Mouse (Mus musculus) gastrocnemius, postnatal 10 days (tissue): ENCODE results near the gene Dnm3. TPM values are rescaled to one million over a fixed set of nuclear protein-coding genes. Genes with fewer than 3 reads are reported as not detected.

ENCODE experiments used
- DNase-seq: peaks from one replicate; pipeline ENCODE4 v3.0.0; 2021; ENCODE audit warnings: mixed read lengths
- long read RNA-seq, 2 experiments: library from polyadenylated mRNA; stranded (forward); transcript quantifications; one replicate each; pipeline ENCODE4 v2.0.0; 2021
- total RNA-seq, 2 experiments: library from RNA; stranded (reverse); gene quantifications; 2 replicates each; pipeline ENCODE4 v1.2.3; 2021

Dnm3 gene
- total RNA-seq, result 1 to 10 TPM; 6.3 to 8.6 TPM
- long read RNA-seq, experiment 1, partial matches to known transcripts, result 0 of 7 reads
- long read RNA-seq, experiment 1, other reads (novel, unspliced or antisense), result 7 of 7 reads
- long read RNA-seq, experiment 2, partial matches to known transcripts, result 1 of 4 reads
- long read RNA-seq, experiment 2, other reads (novel, unspliced or antisense), result 3 of 4 reads

DNA sequence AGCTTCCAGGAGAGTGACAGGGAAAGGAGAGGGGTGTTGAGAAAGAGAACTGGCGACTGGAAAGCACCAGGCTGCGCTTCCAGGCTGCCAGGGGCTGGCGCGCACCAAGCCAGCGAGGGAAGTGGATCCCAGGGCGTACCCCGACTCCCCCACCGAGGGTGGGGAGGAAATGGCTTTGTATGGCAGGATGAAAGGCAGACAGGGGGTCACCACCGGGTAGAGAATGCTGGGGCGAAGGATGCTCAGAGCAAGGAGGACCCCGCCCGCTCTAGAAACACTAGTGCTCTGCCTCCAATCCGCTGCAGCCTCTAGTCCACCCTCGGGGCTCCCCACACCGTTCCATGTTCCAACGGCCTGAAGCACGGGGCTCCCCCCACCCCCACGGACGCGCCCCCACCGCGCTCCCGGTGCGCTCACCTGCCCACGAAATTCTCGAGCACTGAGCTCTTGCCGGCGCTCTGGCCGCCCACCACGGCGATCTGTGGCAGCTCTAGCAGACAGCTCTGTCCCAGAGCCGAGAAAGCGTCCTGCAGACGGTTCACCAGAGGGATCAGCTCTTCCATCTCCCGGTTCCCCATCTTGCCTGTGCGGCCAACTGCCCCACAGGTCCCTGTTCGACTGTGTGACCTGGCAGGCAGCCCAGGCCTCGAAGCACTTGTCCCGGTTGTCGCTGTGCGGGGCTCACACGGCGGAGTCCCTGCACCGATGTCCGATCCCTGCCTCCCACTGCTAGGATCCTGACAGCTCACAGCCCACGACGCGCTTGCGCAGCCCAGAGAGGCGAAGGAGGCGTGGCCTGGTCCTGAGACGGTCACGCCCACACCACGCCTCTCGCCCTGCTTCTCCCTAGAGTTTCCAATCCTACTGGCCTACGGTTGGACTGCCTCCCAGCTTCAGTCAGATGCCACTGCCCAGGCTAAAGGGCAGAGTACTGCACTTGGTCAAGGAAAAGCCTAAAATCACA lies at the start of gene Dnm3:
Dnm3 (minus strand) TSS at position 789 of the 964 bp plus-strand sequence.
- DNase-seq, result peak; percentile 84

DNA sequence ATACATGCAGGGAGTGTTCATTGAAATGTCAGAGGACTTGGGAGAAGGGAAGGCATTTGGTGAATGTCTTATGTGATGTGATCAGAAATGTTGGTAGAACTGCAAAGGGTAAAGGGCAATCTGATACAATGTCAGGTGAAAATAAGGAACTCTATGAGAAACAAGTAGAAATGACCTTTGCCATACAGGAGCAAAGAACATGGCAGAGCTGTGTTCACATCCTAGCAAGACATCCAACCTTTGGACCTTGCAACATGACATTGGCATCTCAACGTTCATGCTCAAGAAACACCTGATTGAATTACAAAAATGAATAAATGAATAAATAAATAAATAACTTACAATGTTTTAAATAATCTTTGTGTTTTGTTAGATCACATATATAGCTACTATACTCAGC lies 37.3 kb upstream of the Dnm3 start:
- DNase-seq, result no peak

DNA sequence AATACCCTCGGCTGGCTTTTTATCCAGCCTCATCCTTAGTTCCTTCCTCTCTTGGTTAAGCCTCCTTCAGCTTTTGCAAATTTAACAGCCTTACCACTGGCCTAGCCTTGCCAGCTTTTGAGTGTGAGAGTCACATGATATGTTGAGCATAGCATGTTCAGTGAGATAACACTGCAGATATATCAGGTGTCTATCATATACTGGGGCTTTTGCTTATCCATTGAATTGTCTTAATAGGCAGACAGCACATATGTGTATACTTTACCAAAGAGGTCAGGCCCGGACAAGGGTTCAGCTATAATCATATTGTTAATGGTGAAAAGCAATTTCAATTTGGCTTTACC lies 32.2 kb upstream of the Dnm3 start:
- DNase-seq, result no peak

DNA sequence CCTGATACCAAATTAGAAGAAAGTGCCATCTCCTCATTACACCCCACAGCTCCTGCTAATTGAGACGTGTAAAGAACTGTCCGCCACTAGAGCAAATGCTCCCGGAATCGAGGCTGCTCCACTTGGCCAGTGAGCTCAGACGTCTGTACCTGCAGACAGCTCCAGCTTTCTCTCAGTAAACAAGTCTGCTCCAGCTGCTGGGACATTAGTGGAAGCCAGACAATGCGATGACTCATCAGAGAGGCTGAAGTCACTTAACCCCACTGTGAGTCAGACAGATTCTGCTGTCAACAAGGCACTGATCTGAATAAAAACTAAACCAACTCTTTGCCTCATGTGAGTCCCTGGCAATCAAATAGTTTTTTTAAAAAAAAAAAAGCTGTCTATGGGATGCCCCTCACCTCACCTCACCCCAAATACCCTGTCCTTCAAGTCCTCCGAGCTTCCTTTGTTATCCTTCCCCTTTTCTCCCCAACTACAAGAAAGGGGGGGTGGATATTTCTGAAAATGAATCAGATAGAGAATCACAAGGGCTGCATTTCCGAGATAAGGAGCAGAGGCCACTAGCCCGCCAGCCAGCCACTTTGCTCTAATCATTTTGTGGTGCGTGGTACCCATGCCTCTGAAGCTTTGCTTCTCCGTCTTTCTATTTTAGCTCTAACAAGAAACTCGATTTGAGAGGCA lies 31.6 kb upstream of the Dnm3 start:
- DNase-seq, result peak; percentile 23

DNA sequence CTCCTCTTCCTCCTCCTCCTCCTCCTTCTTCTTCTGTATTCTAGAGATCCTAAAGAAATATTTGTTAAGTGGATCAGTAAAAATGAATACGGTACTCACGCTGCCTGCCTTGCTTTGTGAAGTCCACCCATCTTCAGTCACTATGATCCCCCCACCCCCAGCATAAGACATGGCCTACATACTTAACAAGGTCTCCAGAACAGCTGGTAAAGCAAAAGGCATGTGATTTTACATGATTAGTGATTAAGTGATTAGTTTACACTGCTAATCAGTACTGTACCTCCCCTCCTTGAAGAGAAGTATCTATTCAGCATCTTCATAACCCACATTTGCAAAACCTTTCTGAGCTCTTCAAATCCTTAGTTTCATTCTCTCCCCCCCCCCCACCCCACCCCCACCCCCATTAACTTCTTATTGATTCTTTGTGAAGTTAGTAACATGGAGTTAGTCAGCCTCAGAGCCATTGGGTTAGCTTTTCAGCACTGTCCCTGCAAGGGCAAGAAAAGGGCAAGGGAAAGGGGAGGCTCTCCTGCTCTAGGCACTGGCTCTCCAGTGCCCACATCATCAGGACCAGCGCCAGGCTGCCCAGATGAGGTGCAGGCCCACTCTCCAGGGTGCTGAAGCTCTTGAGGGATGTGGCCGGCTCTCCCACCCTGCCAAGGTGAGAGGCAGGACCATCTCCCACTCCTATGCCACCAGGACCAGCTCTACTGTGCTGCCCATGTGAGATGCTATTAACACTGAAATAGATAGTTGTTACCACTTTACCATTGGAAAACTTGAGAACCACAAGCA lies 30.6 kb upstream of the Dnm3 start:
- no peak for DNase-seq

DNA sequence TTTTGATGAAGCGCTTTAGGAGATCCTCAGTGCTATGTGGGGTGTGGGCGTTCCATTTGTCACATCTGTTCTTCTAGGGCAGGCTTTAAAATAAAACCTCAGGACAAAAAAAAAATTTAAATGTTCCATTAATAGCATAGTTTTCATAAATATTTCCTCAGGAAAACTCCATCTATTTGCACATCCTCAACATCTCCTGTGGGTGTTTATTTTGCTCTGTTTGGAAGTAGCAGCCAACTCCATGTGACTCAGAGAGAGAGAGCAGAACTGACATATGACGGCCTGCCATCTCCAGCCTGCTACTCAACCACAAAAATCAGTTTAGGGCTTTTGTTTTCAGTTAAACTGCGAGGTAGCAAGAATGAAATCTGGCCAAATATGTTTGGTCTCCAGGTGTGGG lies 28.7 kb upstream of the Dnm3 start:
- DNase-seq, result no peak

DNA sequence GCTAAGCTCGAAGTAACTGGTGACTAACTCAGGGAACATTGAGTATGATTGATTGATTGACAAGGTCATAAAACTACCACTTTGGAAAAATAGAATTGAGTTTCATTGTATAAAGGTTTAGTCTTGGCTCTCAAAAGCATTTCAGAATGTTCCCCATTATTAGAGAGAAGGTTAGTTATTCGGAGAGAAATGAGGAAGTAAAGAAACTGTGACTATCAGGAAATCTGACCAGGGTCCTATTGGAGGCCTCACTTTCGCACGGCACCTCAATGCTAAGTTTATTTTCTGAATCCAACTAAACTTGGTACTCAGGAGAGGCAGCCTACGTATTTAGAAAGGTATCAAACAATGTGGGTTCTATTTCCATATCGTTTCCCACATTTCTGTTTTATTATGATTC lies 27.8 kb upstream of the Dnm3 start:
- no peak for DNase-seq

DNA sequence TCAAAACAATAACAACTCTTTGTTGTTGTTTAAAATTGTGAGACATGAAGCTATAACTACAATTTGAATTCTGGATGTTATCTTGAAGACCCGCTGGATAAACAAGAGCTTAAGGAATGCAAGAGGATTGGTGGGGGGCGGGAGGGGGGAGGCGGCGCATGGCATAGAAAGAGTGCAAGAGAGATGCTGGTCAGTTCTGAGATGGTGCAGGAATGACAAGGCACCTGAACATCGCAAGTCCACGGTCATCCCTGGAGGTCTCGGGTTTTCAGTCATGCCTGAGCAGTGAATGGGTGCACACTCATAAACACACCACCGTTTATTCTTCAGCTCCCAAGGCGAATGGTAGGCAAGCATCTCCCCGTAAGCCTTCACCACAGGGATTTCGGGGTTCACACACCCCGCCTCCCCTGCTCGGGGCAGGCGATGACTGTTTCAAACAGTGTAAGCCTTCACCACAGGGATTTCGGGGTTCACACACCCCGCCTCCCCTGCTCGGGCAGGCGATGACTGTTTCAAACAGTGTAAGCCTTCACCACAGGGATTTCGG lies 1.2 kb downstream of the Dnm3 start:
- no peak for DNase-seq

DNA sequence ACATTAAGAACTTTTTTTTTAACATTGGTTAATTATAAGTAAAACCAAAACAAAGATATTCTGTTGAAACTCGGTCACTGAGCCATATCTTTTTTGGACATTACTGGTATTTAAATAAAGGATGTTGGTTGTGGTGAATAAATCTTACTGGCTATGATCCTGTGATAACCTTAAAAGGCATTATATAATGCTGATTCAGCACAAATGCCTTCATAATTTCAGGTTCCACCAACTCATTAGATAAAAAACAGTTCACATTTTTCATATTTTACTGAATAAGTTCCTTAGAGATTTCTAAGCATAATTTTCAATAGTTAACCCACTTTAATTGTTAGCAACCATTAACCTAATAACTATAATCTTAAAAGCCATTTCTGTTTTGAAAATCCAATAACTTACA lies 4.9 kb downstream of the Dnm3 start:
- DNase-seq, result no peak

DNA sequence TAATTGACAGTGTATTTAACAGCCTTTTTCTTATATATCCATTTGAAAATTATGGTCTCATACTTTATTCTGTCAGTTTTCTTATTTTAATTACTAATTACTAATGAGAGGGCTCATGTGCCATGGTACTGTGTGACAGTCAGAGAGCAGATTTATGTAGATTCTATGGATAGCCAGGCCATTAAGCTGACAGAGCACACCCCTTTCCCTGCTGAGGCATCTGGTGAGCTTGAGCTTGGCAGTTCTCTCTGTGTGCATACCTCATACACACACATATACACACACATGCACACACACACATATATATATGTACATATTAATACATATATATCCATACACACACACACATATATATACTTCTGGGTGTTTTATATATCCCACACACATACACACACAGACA lies 6.7 kb downstream of the Dnm3 start:
- no peak for DNase-seq

DNA sequence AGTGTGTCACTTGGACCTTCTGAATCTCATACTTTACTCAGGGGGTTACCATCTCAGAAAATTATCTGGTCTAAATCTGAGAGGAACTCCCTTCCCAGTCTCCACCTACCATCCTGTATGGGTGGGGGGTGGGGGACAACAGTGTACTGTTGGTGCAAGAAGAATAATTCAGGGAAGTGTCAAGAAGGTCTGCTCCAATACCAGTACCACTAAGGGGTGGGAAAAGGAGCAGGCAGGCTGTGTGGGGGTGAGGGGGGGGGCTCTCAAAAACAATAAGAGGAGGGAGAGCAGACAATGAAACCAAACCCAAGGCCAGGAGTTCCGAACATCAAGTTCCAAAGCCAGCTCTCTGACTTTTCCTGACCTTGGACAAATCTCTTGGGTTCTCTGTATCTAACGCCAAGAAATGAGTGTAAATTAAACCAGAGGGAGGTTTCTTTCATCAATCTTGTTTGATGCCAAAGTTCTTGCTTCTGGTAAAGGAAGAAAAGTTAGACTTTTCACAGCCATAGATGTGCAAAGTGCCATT lies 8.0 kb downstream of the Dnm3 start:
- DNase-seq, result no peak

DNA sequence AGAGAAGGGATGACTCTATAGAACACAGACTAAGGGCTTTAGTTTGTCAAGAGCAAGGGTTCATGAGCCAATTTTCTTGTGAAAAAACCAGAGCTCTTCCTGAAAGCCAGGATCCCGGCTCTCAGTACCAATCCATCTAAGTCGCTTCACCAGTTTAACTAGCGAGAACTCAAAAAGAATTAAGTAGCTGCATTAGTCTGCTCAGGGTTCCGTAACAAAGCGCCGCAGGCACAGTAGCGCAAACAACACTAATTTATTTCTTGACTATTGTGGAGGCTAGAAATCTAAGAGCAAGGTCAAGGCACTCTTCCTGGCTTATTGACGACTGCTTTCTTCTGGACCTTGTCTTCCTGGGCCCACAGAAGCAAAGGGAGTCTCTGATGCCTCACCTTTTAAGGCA lies 14.2 kb downstream of the Dnm3 start:
- DNase-seq, result no peak

DNA sequence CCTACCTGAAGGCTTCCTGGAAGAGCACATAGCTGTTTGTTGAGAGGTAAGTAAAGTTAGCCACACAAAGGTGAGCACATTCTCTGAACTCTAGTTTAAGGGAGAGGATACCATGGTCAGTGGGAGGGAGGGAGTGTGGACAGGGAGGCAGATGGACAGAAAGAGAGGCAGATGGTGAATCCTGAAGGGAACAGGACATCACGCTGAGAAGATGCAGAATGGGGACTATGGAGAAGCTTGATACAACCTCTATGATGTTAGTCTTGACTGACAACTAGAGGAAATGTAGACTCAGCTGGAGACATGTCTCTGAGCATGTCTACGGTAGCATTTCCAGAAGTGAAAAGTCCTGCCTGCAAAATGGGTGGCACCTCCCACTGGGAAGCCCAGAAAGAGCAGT lies 19.1 kb downstream of the Dnm3 start:
- no peak for DNase-seq

DNA sequence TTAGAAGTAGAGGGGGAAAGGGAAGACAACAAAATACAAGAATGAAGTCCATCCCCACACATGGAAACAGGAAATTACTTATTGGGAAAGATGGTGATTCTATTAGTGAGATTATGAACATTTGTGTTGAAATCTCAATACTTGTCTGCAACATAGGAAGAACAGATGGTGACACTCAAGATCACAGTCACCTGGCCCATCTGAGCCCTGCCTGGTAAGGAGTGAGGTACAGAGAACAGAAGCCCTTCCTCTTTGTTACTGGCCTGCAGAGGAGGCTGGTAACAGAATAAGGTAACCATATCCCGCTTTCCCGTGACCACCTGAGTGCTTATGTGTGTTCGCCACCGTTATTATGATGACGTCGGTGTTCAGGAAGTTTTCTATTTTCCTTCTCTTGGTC lies 21.0 kb downstream of the Dnm3 start:
- no peak for DNase-seq

DNA sequence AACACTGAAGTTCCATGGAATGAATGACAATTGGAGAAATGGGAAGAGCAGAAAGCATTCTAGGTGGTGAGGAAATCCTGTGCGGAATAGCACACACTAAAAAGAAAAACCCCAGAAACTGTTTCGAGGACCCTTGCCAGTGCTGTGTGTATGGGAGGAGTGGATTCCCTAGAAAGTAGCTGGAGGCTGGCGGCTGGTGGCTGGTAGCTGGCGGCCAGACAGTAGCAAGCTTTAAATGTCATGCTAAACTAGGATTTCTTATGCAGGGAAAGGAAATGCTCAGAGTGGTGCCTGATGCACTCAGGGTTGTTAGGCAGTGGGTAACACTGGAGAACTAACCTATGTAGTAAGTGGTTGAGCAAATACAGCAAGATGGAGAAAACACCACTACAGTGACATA lies 21.4 kb downstream of the Dnm3 start:
- no peak for DNase-seq

DNA sequence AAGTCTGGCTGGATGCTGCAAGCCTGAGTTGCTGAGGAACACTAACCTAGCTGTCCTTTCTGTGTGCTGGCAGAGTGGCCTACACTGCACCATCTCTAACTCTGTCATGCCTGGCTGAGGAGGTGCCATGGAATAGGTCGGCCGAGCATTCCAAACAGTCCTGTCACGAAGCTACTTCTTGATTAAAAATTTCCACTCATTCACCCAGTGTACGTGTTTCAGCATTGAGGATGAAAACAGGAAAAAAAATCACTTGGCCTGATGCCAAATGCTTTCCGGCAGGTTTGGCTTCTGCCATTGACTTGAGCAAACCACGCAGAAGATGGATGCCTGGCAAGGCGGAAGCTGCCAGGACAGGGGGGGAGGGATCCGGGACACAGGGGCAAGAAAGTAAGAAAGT lies 24.3 kb downstream of the Dnm3 start:
- no peak for DNase-seq

DNA sequence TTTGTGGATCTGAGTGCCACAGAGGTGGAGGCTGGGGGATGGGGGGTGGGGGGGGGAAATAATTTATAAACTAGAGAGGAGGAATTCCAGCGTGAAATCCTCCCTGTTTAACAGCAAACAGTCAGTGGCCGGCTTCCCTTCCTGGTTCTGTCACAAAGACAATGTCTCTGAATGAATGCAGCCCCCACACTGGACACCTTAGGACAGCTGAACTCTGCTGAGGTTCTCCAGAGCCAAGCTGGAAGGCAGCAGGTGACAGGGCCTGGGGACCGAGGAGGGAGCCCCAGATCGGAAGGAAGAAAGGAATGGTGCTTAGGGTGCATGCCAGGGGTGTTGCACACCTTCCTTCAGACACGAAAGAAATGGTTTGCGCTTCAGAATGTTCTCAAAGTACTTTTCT lies 24.8 kb downstream of the Dnm3 start:
- DNase-seq, result no peak

DNA sequence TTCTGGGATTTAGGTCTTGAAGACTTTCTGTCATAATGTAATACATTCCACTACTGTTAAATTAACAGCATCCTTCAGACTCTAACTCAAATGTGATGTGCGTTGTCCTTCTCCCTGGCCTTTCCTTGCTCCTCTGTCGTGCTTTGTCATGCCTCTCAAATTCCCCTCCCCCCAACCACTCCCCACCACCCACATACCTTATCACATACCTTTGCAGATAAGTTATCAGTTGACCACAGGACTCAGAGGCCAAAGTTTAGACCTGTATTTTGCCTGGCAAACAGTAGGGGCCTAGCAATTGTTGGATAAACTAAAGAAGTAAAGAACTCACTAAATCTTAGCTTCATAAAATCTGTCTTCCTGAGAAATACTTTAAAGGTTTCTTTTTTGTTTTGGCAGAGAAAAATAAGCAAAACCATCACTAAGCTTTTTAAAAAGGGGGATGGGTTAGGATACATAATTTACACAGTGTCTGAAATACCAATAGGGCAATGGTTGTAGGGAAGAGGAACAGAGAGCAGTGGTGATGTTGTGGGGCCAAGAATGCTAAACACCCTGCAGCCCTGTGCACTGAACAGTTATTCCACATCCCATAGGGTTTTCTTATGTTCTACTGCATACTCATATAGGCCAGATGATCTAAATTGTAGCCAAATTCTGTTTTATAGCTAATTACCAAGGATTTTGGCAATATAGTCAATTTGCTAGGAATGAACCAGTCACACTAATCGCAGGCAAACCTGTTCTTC lies 28.5 kb downstream of the Dnm3 start:
- no peak for DNase-seq

DNA sequence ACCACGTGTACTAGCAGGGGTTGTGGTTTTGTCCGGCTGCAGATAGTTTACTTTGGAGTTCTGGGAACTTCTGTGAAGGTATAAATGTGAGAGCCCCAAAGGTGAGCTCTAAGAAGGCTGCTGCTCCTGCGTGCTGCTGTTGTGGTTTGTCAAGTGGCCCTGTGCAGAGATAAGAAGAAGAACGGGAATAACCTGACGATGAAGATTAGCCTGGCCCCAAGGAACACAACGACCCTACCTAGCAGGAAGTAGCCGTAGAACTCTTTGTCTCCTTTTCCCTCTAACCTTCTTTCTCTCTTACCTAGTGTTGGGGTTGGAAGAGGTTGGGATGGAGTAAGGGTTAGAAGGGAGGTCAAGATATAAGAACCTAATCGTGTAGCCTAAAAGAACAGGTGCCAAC lies 33.0 kb downstream of the Dnm3 start:
- no peak for DNase-seq

DNA sequence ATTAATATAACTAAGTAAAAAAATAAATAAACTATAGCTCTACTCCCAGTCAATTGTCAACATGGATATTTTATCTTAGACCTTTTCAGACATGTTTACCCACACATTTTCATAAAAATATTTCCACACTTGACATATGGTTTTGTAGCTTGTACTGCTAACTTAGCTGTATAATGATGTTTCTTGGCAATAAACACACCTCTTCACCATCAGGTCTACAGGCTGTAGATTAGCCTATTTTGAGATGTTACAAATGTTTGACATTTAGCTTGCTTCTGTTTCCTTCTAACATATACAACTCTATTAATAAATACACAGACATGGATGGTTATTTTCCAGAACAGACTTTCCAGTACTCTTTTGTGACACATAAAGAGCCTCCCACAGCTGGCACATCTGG lies 38.3 kb downstream of the Dnm3 start:
- no peak for DNase-seq

DNA sequence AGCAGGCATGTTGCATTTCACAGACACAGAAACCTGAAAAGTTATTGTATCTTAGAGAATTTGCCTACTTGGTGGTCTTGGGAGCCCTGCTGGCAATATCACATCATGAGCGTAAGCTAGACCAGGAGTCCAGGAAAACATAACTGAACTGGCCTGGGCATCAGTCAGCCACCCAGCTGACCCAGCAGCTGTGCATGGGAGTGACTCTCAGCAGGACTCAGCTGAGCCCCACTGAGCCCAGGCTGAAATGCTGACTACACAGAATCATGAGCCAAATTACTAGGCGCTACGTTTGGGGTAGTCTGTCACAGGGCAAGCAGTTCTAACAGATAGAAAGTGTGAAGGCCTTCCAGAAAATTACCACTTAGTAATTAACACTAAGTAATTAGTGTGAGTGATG lies 41.2 kb downstream of the Dnm3 start:
- DNase-seq, result no peak
